Mouse (Mus musculus): ENCODE results near the gene Dpp3.
"Not testable (repeated sequence)": the region's sequence is repeated elsewhere in the genome, so short reads cannot be mapped to it uniquely, and the experiment has no call there.

Dpp3 gene

DNA sequence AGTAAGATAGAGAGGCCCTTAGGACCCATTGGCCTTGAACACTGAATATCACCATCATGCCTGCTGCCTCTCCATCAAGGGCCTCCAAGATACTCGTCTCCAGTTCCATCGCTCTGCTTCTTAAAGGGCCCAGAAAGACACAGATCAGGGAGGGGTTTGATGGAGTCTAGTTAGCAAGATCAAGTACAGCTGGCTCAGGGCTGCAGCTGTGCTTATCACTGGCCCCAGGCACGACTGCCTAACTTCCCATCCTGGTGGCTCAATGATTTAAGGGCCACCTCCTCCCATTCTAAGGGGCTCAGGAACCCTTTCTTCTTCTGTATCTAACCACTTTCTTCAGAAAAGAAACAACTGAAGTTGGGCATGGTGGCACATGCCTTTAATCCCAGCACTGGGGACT, 36.3 kb downstream of the Dpp3 start:
- DNase-seq: no peak

DNA sequence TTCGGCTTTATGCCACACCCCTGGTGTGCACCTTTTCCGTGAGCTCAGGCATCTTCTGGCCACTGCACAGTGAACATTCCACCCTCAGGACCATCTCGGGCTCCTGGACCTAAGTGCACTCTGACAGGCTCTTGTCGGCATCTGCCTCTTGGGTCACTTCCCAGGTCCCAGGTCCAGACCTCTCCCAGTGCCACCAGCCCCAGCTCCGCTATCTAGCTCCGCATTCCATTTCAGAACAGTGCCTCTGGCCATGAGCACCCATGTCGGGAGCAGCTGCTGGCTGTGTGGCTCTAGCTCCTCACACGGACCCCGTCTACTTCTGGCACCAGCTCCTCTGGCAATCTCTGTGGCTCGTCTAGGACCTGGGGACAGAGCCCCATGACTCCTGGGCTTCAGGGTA, 38.3 kb downstream of the Dpp3 start:
- DNase-seq: no peak

DNA sequence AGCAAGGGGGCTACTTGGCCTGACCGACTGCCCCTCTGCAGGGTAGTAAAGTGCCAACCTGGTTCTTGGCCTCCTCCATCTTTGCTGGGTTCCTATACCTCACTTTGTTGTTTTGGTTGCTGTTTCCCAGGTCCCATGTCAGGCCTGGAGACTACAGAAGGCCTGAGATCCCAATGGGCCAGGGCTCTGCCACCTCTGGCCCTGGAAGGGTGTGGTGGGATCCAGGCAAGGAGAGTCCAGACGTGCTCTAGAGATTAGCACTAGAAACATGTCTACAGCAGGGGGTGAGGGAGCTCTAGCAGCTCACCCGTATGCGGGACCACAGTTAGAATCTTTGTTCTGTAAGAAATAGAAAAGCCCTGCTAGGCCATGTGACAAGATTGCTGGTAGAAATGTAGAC, 44.1 kb downstream of the Dpp3 start:
- DNase-seq: no peak

DNA sequence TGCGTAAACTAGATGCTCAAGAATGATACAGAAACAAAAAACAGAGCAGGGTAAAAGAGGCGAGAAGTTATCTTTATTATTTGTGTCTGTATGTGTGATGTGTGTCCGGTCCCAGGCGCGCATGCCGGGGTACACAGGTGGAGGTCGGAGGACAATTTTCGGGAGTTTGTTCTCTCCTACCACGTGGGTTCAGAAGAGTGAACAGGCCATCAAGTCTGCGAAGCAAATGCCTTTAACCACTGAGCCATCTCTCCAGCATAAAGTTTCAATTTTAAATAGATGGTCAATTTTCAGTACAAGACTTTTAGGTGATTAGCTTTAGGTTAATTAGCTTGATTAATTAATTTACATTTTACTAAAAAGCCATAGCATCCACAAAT, 48.8 kb downstream of the Dpp3 start:
- no peak for DNase-seq

DNA sequence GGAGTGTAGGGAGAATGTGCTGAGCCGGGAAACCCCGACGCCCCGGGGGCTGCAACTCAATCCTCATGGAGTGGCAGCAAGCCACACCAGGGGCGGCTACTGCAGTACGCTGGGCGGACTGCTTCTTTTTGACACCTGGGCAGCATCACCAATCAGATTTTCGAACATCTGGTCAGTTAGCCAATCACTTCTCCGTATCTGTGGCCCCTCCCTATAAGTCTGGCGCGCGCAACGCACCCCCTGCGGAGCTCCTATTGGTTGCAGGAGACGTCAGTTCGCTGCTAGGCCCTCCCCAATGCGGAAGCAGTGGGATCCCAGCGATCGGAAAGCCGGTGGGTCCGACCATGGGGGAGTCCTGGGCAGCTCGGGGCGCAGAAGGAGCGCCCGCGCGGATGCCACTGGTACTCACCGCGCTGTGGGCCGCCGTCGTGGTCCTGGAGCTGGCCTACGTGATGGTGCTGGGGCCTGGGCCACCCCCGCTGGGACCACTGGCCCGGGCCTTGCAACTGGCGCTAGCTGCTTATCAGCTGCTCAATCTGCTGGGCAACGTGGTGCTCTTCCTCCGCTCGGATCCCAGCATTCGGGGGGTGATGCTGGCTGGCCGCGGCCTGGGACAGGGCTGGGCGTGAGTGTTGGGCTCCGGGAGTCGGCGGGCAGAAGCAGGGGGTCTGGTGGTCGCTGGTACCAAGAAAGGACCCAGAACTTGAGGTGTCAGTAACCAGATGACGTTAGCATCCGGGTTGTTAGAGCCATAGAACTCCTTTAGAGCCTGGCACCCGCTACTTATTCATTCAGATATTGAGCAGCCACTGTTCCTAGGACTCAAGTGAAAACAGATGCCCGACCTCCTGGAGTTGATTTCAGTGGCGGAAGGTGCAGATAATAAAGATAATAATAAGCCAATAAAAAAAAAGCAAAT, 49.4 kb downstream of the Dpp3 start, which contains the start of gene Zdhhc24:
Gene Zdhhc24, plus strand, starts transcription at position 264 of the 919 bp plus-strand sequence.
- peak; percentile 96 for DNase-seq

DNA sequence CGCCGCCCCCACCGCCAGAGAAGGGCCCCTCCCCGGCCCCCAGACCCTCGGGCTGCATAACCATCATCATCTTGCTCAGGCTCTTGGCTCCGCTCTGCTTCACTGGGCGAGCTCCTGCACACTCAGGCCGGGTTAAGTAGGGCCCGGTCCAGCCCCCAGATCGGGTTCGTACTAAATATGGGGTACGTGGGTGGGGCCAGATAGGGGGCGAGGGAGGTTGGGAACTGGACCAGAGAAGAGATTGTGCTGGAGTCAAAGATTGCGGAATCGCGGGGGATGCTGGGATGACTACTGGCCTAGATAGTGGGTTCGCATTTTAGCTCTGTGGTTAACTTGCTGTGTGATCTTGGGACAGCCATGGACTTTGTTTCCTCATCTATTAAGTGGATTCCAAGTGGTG, 50.3 kb downstream of the Dpp3 start, which contains the start of gene Actn3:
Gene Actn3, minus strand, starts transcription at position 125 of the 400 bp plus-strand sequence.
- DNase-seq: no peak

DNA sequence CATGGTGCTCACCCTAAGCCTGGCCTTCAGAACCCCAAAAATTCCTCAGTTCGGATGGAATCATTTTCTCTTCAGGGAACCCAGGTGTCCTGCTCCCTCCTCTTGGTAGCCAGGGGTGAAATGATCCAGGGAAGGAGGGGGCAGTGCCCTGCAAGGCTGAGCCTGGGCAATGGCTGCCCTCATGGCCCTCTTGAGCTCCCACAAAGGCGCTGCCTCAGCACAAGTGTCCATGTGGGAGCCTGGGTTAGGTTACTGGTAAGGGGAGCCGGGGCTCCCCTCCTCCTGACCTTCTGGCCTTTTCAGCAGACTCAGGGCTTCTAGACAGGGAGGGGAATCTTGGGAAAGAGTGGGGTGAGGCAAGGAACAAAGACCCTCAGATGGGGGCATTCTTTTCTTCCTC, 51.3 kb downstream of the Dpp3 start:
- no peak for DNase-seq

DNA sequence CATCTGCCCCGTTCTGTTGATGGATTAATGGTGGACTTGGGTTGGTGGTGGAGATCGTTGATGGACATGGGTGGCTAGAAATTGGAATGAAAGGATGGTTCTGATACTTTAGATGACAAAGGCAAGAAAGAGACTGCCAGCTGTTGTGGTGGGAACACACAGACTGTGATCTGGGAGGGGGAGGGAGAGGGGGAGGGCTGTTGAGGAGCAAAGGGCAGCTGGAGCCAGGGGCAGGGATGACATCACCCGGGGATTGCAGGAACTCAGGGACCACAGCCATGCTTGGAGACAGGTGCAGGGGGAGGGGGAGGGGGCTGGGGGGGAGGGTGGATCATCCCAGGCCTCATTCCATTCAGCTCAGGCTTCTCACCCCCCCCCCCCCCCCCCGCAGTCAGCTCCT, 51.8 kb downstream of the Dpp3 start:
- DNase-seq: no peak

DNA sequence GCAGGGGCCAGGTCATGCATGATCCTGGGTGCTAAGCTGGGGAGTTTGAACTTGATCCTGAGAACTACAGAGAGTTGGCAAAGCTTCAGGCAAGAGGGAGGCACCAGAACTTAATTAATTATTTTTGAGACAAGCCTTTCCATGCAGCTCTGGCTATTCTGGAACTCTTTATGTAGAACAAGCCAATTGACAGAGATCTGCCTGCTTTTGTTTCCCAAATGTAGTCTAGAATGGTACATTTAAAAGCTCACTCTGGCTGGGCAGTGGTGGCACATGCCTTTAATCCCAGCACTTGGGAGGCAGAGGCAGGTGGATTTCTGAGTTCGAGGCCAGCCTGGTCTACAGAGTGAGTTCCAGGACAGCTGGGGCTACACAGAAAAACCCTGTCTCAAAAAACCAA, 53.5 kb downstream of the Dpp3 start:
- not testable (repeated sequence) for DNase-seq

DNA sequence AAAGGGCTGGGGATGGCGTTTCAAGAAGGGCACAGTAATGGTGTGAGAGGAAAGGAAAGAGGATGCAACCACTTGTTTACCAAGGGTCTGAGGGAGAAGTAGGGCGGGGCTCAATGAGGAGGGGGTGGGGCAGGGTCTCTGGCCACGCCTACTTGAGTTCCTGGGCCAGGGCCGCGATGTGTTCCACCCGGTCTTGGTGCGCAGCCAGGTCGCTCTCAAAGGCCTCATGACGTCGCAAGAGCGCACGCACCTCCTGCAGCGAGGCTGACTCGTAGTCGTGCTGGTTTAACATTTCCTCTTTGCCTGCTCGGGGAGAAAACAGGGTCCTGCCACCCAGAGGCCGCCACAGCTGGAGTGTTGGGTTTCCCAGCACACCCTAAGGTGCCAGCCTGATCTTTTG, 62.9 kb downstream of the Dpp3 start:
- DNase-seq: no peak

DNA sequence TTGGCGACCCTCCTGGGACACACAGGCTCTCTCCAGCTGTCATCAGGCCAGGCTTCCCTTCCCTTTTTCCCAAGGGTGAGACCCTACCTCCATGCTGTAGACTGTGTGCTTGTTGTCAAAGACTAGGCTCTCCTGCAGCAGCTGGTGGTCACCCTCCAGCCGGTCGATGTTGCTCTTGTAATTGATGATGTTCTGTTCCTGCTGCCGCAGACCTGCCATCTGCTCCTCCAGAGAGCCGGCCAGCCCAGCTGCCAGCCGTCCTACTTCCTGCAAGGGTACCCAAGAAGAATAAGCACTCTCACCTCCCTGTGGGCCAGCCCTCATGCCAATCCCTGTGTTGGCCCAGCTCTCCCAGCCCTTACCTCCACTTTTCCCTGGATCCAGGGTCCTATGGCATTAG, 65.0 kb downstream of the Dpp3 start:
- DNase-seq: no peak

DNA sequence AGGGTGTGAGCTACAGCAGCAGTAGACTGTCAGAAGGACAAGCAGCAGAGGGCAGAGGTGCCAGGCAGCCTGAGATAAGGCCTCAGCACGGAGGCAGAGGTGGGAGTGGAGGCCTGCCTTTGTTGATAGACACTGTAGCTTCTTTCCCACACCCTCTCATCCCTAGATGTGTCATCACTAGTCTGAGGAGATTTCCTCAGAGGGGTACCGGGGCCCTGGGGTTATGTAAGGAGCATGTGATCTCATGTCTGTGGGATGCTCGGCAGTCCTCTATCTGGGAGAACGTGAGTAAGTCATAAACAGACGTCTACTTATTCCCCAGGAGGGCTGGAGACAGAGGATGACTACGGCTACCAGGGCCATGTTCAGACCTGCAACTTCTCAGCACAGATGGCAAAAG, 69.0 kb downstream of the Dpp3 start:
- DNase-seq: no peak
